8 mouse cellular contexts compared by ENCODE assay signal in genomic region chr17:46546995-46547394, GRCm38 (mm10). TPM values are rescaled to one million over a fixed set of nuclear protein-coding genes. Genes with fewer than 3 reads are reported as not detected.
DNase-seq lines count a peak whose midpoint lies in the region; ATAC-seq lines count a peak whose summit lies in the region.

No protein-coding gene starts in this region.

- ATAC-seq in embryonic facial prominence, embryonic 11.5 days (replicated peaks; ENCODE audit: insufficient number of reproducible peaks, low FRiP score, low TSS enrichment, low read depth): no peak
- ATAC-seq in hindbrain, embryonic 13.5 days (ENCODE audit: low FRiP score): no peak
- ATAC-seq in neural tube, embryonic 12.5 days (ENCODE audit: low FRiP score, low read depth): no peak
- no peak for ATAC-seq in megakaryocyte progenitor cell, adult 5-6 weeks (replicated peaks; ENCODE audit: poor library complexity)

- whole genome bisulfite sequencing in embryonic facial prominence, embryonic 11.5 days: 13% methylated on average over 8 of the region's 8 CpGs
- 14% methylated on average over 8 of the region's 8 CpGs for WGBS in hindbrain, embryonic 13.5 days
- WGBS in neural tube, embryonic 12.5 days: 12% methylated on average over 8 of the region's 8 CpGs

- H3K9ac ChIP-seq in embryonic facial prominence, embryonic 11.5 days (replicated peaks; ENCODE audit: low read length): no peak overlapping the region
- peak overlapping the region; percentile 8; the same call in 1 of the 2 replicates for H3K9ac ChIP-seq in hindbrain, embryonic 13.5 days
- H3K9ac ChIP-seq in neural tube, embryonic 12.5 days: no peak overlapping the region

- H3K4me3 ChIP-seq in embryonic facial prominence, embryonic 11.5 days (ENCODE audit: low read depth, low read length): no peak overlapping the region
- H3K4me3 ChIP-seq in hindbrain, embryonic 13.5 days: 0 out of 2 replicates have a peak overlapping the region, but pooled peaks have one; percentile 79
- no peak overlapping the region for H3K4me3 ChIP-seq in neural tube, embryonic 12.5 days

- H3K36me3 ChIP-seq in embryonic facial prominence, embryonic 11.5 days (replicated peaks; ENCODE audit: control insufficient read depth, insufficient read depth, low read depth, low read length): peaks cover 10% of the 10 kb centered on the region
- peaks cover 50% of the 10 kb centered on the region for H3K36me3 ChIP-seq in hindbrain, embryonic 13.5 days
- H3K36me3 ChIP-seq in neural tube, embryonic 12.5 days: peaks cover 38% of the 10 kb centered on the region

- peaks cover 4% of the 10 kb centered on the region for H3K4me1 ChIP-seq in embryonic facial prominence, embryonic 11.5 days (ENCODE audit: control insufficient read depth, insufficient read depth, low read length)
- peaks cover 30% of the 10 kb centered on the region for H3K4me1 ChIP-seq in hindbrain, embryonic 13.5 days (replicated peaks)
- peaks cover 17% of the 10 kb centered on the region for H3K4me1 ChIP-seq in neural tube, embryonic 12.5 days

- H3K4me2 ChIP-seq in embryonic facial prominence, embryonic 11.5 days (ENCODE audit: low read depth, low read length): no peak overlapping the region; the same call in 1 of the 2 replicates
- H3K4me2 ChIP-seq in hindbrain, embryonic 13.5 days: peak overlapping the region; percentile 78
- H3K4me2 ChIP-seq in neural tube, embryonic 12.5 days (replicated peaks): peak overlapping the region; percentile 88

- no peaks in the 10 kb centered on the region for H3K9me3 ChIP-seq in embryonic facial prominence, embryonic 11.5 days (replicated peaks; ENCODE audit: control insufficient read depth, low read length)
- no peaks in the 10 kb centered on the region for H3K9me3 ChIP-seq in hindbrain, embryonic 13.5 days
- H3K9me3 ChIP-seq in neural tube, embryonic 12.5 days: no peaks in the 10 kb centered on the region

- H3K27me3 ChIP-seq in embryonic facial prominence, embryonic 11.5 days (ENCODE audit: control insufficient read depth, insufficient read depth, low read length): no peaks in the 10 kb centered on the region; the same call in 1 of the 2 replicates
- peaks cover 23% of the 10 kb centered on the region for H3K27me3 ChIP-seq in hindbrain, embryonic 13.5 days
- peaks cover 9% of the 10 kb centered on the region for H3K27me3 ChIP-seq in neural tube, embryonic 12.5 days (replicated peaks)

- DNase-seq in kidney, postnatal 4 days: peak; percentile 34 to 52
- no peak for DNase-seq in kidney, postnatal 25 days
- DNase-seq in embryonic facial prominence, embryonic 11.5 days (ENCODE audit: low spot score): peak; percentile 31
- no peak for DNase-seq in urinary bladder, postnatal 36 days (ENCODE audit: low spot score in 2 of 2)
- DNase-seq in adrenal gland, adult 2 months: no peak

- no peak overlapping the region for H3K27ac ChIP-seq in embryonic facial prominence, embryonic 11.5 days (replicated peaks; ENCODE audit: low read depth, low read length)
- H3K27ac ChIP-seq in hindbrain, embryonic 13.5 days: no peak overlapping the region
- H3K27ac ChIP-seq in neural tube, embryonic 12.5 days: no peak overlapping the region

RNA-seq across cellular contexts. Expression of gene Cul9, which starts 0.8 kb away (rescaled TPM):
- 3.5 and 3.7 TPM in 2 replicates for polyA plus RNA-seq in embryonic facial prominence, embryonic 11.5 days (2014; fragmentation: Nextera tagmentation; extraction: Ambion mirVana)
- polyA plus RNA-seq in hindbrain, embryonic 13.5 days (2015; fragmentation: Nextera tagmentation; extraction: Ambion mirVana): 17.1 and 21.6 TPM in 2 replicates
- polyA plus RNA-seq in neural tube, embryonic 12.5 days (2016; fragmentation: Nextera tagmentation; extraction: Ambion mirVana): 13.4 and 15.3 TPM in 2 replicates
- 9.2 and 12.4 TPM in 2 replicates for total RNA-seq in megakaryocyte progenitor cell, adult 5-6 weeks (2015)
- 12.4 and 12.5 TPM in 2 replicates for total RNA-seq in megakaryocyte progenitor cell, adult 5-6 weeks (2017)
- 10 to 100 TPM; 20.0 to 23.1 TPM for total RNA-seq in adrenal gland, adult 2 months (2021)
- 42.3 and 48.0 TPM in 2 replicates for polyA plus RNA-seq in adrenal gland, adult 2 months (2012; rRNA removed)

RNA-seq across cellular contexts. Expression of gene Srf, which starts 9.0 kb away (rescaled TPM):
- 6.4 and 11.1 TPM in 2 replicates for polyA plus RNA-seq in embryonic facial prominence, embryonic 11.5 days (2014; fragmentation: Nextera tagmentation; extraction: Ambion mirVana)
- polyA plus RNA-seq in hindbrain, embryonic 13.5 days (2015; fragmentation: Nextera tagmentation; extraction: Ambion mirVana): 4.6 and 4.8 TPM in 2 replicates
- 5.6 and 8.4 TPM in 2 replicates for polyA plus RNA-seq in neural tube, embryonic 12.5 days (2016; fragmentation: Nextera tagmentation; extraction: Ambion mirVana)
- total RNA-seq in megakaryocyte progenitor cell, adult 5-6 weeks (2015): 36.5 and 43.5 TPM in 2 replicates
- 40.0 and 47.5 TPM in 2 replicates for total RNA-seq in megakaryocyte progenitor cell, adult 5-6 weeks (2017)
- total RNA-seq in adrenal gland, adult 2 months (2021): 10 to 100 TPM; 35.6 to 45.2 TPM
- 178 and 199 TPM in 2 replicates for polyA plus RNA-seq in adrenal gland, adult 2 months (2012; rRNA removed)

RNA-seq across cellular contexts. Expression of gene Dnph1, which starts 50.5 kb away (rescaled TPM):
- polyA plus RNA-seq in embryonic facial prominence, embryonic 11.5 days (2014; fragmentation: Nextera tagmentation; extraction: Ambion mirVana): 65.9 and 74.9 TPM in 2 replicates
- 20.4 and 21.8 TPM in 2 replicates for polyA plus RNA-seq in hindbrain, embryonic 13.5 days (2015; fragmentation: Nextera tagmentation; extraction: Ambion mirVana)
- 40.5 and 42.3 TPM in 2 replicates for polyA plus RNA-seq in neural tube, embryonic 12.5 days (2016; fragmentation: Nextera tagmentation; extraction: Ambion mirVana)
- total RNA-seq in megakaryocyte progenitor cell, adult 5-6 weeks (2015): 41.5 and 45.7 TPM in 2 replicates
- 20.2 and 26.3 TPM in 2 replicates for total RNA-seq in megakaryocyte progenitor cell, adult 5-6 weeks (2017)
- 1 to 10 TPM; 3.7 to 6.1 TPM for total RNA-seq in adrenal gland, adult 2 months (2021)
- 3.6 and 3.7 TPM in 2 replicates for polyA plus RNA-seq in adrenal gland, adult 2 months (2012; rRNA removed)

RNA-seq across cellular contexts. Expression of gene Ttbk1, which starts 59.5 kb away (rescaled TPM):
- polyA plus RNA-seq in embryonic facial prominence, embryonic 11.5 days (2014; fragmentation: Nextera tagmentation; extraction: Ambion mirVana): 0.38 and 0.63 TPM in 2 replicates
- polyA plus RNA-seq in hindbrain, embryonic 13.5 days (2015; fragmentation: Nextera tagmentation; extraction: Ambion mirVana): 4.6 and 4.7 TPM in 2 replicates
- 6.2 and 7.1 TPM in 2 replicates for polyA plus RNA-seq in neural tube, embryonic 12.5 days (2016; fragmentation: Nextera tagmentation; extraction: Ambion mirVana)
- 0.02 TPM in 1 of 2 replicates, not detected in the other for total RNA-seq in megakaryocyte progenitor cell, adult 5-6 weeks (2015)
- total RNA-seq in megakaryocyte progenitor cell, adult 5-6 weeks (2017): 0.14 TPM in 1 of 2 replicates, not detected in the other
- under 1 TPM; 0.52 to 0.69 TPM for total RNA-seq in adrenal gland, adult 2 months (2021)
- polyA plus RNA-seq in adrenal gland, adult 2 months (2012; rRNA removed): 0.53 and 0.70 TPM in 2 replicates

Comparison
In these comparisons a context has a peak if more than half of its experiments do, and no peak if none do; other contexts are left out.
1. DNase-seq: peak in kidney, postnatal 4 days (2 of 2) and embryonic facial prominence, embryonic 11.5 days (single experiment); none in kidney, postnatal 25 days (0 of 2), urinary bladder, postnatal 36 days (0 of 2) and adrenal gland, adult 2 months (single experiment).
2. RNA of gene Srf, which starts 9.0 kb away (polyA plus RNA-seq): 178 to 199 TPM in adrenal gland, adult 2 months; 5.6 to 8.4 TPM in neural tube, embryonic 12.5 days, 6.4 to 11.1 TPM in embryonic facial prominence, embryonic 11.5 days and 4.6 to 4.8 TPM in hindbrain, embryonic 13.5 days; every median in the first group is over 10 times any median in the second.